Mouse (Mus musculus) neural tube, postnatal 0 days (tissue): ENCODE results near the gene Mcpt9. TPM values are rescaled to one million over a fixed set of nuclear protein-coding genes. Genes with fewer than 3 reads are reported as not detected.

Experiments
- polyA plus RNA-seq: library from polyadenylated mRNA; unstranded; fragments of >200 nt; fragmentation: Nextera tagmentation; extraction: Ambion mirVana; gene quantifications from 2 replicates; pipeline ENCODE4 v1.2.1, GENCODE M21; 2015

Mcpt9 gene
- polyA plus RNA-seq, result not detected in 2 replicates

GRCm38 (mm10) chr14:56030395-56030794 is at the start of gene Mcpt9:
Gene Mcpt9 (minus strand): TSS chr14:56030495.

GRCm38 (mm10) chr14:56062213-56062612 is 31.9 kb upstream of the Mcpt9 start, which contains the start of gene Mcpt4:
Gene Mcpt4 (minus strand): TSS chr14:56062313.

GRCm38 (mm10) chr14:56041792-56042191 is 11.5 kb upstream of the Mcpt9 start, which contains the start of gene Mcpt2:
Gene Mcpt2 (plus strand): TSS chr14:56042041.

GRCm38 (mm10) chr14:56017671-56018070 is 12.6 kb downstream of the Mcpt9 start, which contains the start of gene Mcpt1:
Gene Mcpt1 (plus strand): TSS chr14:56017971.

Other genes starting within 250 kb of the Mcpt9 start
- 2.4 and 2.6 TPM in 2 replicates for gene Adcy4, start 246.4 kb downstream of the Mcpt9 start, polyA plus RNA-seq
- gene Ripk3, start 241.6 kb downstream of the Mcpt9 start, polyA plus RNA-seq, result 1.4 and 1.5 TPM in 2 replicates
- gene Nfatc4, start 207.4 kb downstream of the Mcpt9 start, polyA plus RNA-seq, result 5.1 and 5.7 TPM in 2 replicates
- 5.8 and 6.7 TPM in 2 replicates for gene Nynrin, start 176.5 kb downstream of the Mcpt9 start, polyA plus RNA-seq
- 0.68 and 1.0 TPM in 2 replicates for gene Cbln3, start 146.1 kb downstream of the Mcpt9 start, polyA plus RNA-seq
- 6.2 and 7.5 TPM in 2 replicates for gene Khnyn, start 145.5 kb downstream of the Mcpt9 start, polyA plus RNA-seq
- gene Sdr39u1, start 130.2 kb downstream of the Mcpt9 start, polyA plus RNA-seq, result 141 and 152 TPM in 2 replicates
- gene Cma1, start 85.8 kb downstream of the Mcpt9 start, polyA plus RNA-seq, result 0.43 and 0.57 TPM in 2 replicates
- not detected in 2 replicates for gene Cma2, start 79.5 kb downstream of the Mcpt9 start, polyA plus RNA-seq
- gene Mcpt1, start 12.5 kb downstream of the Mcpt9 start, polyA plus RNA-seq, result not detected in 2 replicates
- not detected in 2 replicates for gene Mcpt2, start 11.5 kb upstream of the Mcpt9 start, polyA plus RNA-seq
- gene Mcpt4, start 31.8 kb upstream of the Mcpt9 start, polyA plus RNA-seq, result 0.14 TPM in 1 of 2 replicates, not detected in the other
- gene Mcpt8, start 54.8 kb upstream of the Mcpt9 start, polyA plus RNA-seq, result not detected in 2 replicates
- gene Ctsg, start 72.1 kb upstream of the Mcpt9 start, polyA plus RNA-seq, result not detected in 2 replicates
- gene Gzme, start 90.1 kb upstream of the Mcpt9 start, polyA plus RNA-seq, result not detected in 2 replicates
- not detected in 2 replicates for gene Gzmd, start 102.1 kb upstream of the Mcpt9 start, polyA plus RNA-seq
- not detected in 2 replicates for gene Gzmg, start 129.1 kb upstream of the Mcpt9 start, polyA plus RNA-seq
- not detected in 2 replicates for gene Gzmn, start 144.1 kb upstream of the Mcpt9 start, polyA plus RNA-seq
- gene Gzmf, start 180.9 kb upstream of the Mcpt9 start, polyA plus RNA-seq, result not detected in 2 replicates
- gene Gzmc, start 204.2 kb upstream of the Mcpt9 start, polyA plus RNA-seq, result 0.30 TPM in 1 of 2 replicates, not detected in the other
- not detected in 2 replicates for gene Gzmb, start 231.8 kb upstream of the Mcpt9 start, polyA plus RNA-seq